In genomic region chr5:144411702-144412101, GRCm38 (mm10) we compare ENCODE assay signal across 20 mouse cellular contexts. TPM values are rescaled to one million over a fixed set of nuclear protein-coding genes. Genes with fewer than 3 reads are reported as not detected.
DNase-seq lines count a peak whose midpoint lies in the region; ATAC-seq and TF ChIP-seq lines count a peak whose summit lies in the region.
"Had no signal": no experiment of that assay in that cellular context is flagged by ENCODE, and none has a peak within 500 bp of the region (broad histone marks: within the 10 kb centered on the region; RNA-seq: fewer than 3 reads in every experiment).

No protein-coding gene starts in this region.

- no peak overlapping the region for H3K27ac ChIP-seq in cerebellum, adult 2 months (ENCODE audit: insufficient read depth, low read length)
- no peak overlapping the region for H3K27ac ChIP-seq in midbrain, embryonic 12.5 days (replicated peaks)
- H3K27ac ChIP-seq in midbrain, embryonic 15.5 days: no peak overlapping the region; the same call in 1 of the 2 replicates
- no peak overlapping the region for H3K27ac ChIP-seq in liver, embryonic 11.5 days (ENCODE audit: low read depth, low read length)
- H3K27ac ChIP-seq: embryonic facial prominence, embryonic 10.5 days; hindbrain, embryonic 15.5 days; liver, embryonic 14.5 days had no signal

- TF ChIP-seq POLR2A in cerebellum, adult 2 months (IDR thresholded peaks at IDR 0.05; ENCODE audit: borderline replicate concordance, insufficient read depth, low read length): no peak
- no peak for TF ChIP-seq POLR2A in brain, embryonic 14.5 days (IDR thresholded peaks at IDR 0.05; ENCODE audit: borderline replicate concordance, extremely low read depth, insufficient read depth, insufficient read length, poor library complexity, severe bottlenecking)

- H3K4me1 ChIP-seq in cerebellum, adult 2 months (ENCODE audit: control insufficient read depth, insufficient read depth, low read length): no peaks in the 10 kb centered on the region; the same call in 1 of the 2 replicates
- peaks cover 6% of the 10 kb centered on the region for H3K4me1 ChIP-seq in midbrain, embryonic 12.5 days
- peaks cover 13% of the 10 kb centered on the region for H3K4me1 ChIP-seq in midbrain, embryonic 15.5 days
- no peaks in the 10 kb centered on the region for H3K4me1 ChIP-seq in liver, embryonic 11.5 days (replicated peaks; ENCODE audit: control insufficient read depth, insufficient read depth, low read length)

- H3K9ac ChIP-seq in midbrain, embryonic 12.5 days (replicated peaks): no peak overlapping the region
- no peak overlapping the region for H3K9ac ChIP-seq in midbrain, embryonic 15.5 days
- no peak overlapping the region for H3K9ac ChIP-seq in liver, embryonic 11.5 days (ENCODE audit: low read depth, low read length)
- H3K9ac ChIP-seq: hindbrain, embryonic 15.5 days; liver, embryonic 14.5 days had no signal

- 0 out of 2 replicates have a peak, but pooled peaks have one; percentile 47 for ATAC-seq in midbrain, embryonic 12.5 days (ENCODE audit: low FRiP score, low read depth)
- ATAC-seq in midbrain, embryonic 15.5 days (replicated peaks): no peak
- ATAC-seq in liver, embryonic 11.5 days (replicated peaks; ENCODE audit: low FRiP score): no peak
- ATAC-seq: activated CD4-positive, CD25-positive, alpha-beta regulatory T cell, adult 4 months had no signal

- WGBS in cerebellum, adult 2 months: 48% methylated on average over 5 of the region's 5 CpGs
- 59% methylated on average over 5 of the region's 5 CpGs for WGBS in midbrain, embryonic 12.5 days
- WGBS in midbrain, embryonic 15.5 days: 30% methylated on average over 5 of the region's 5 CpGs
- WGBS in liver, embryonic 11.5 days: 65% methylated on average over 5 of the region's 5 CpGs

- H3K36me3 ChIP-seq in midbrain, embryonic 12.5 days: no peaks in the 10 kb centered on the region
- H3K36me3 ChIP-seq in midbrain, embryonic 15.5 days (replicated peaks): no peaks in the 10 kb centered on the region
- no peaks in the 10 kb centered on the region for H3K36me3 ChIP-seq in liver, embryonic 11.5 days (ENCODE audit: control insufficient read depth, insufficient read depth, low read length)
- H3K36me3 ChIP-seq: embryonic facial prominence, embryonic 10.5 days; hindbrain, embryonic 15.5 days had no signal

- TF ChIP-seq CTCF in cerebellum, adult 2 months (IDR thresholded peaks at IDR 0.05; ENCODE audit: borderline replicate concordance, insufficient read depth, low read depth, low read length): no peak
- no peak for TF ChIP-seq CTCF in brain, embryonic 14.5 days (IDR thresholded peaks at IDR 0.05; ENCODE audit: borderline replicate concordance, extremely low read depth, insufficient read depth, insufficient read length)

- no peak overlapping the region for H3K4me3 ChIP-seq in cerebellum, adult 2 months (replicated peaks; ENCODE audit: insufficient read depth, low read depth, low read length)
- H3K4me3 ChIP-seq in midbrain, embryonic 12.5 days: no peak overlapping the region
- no peak overlapping the region for H3K4me3 ChIP-seq in midbrain, embryonic 15.5 days
- H3K4me3 ChIP-seq in liver, embryonic 11.5 days (ENCODE audit: low read depth, low read length): no peak overlapping the region
- H3K4me3 ChIP-seq: embryonic facial prominence, embryonic 10.5 days; erythroblast, embryonic 14.5 days; hindbrain, embryonic 15.5 days had no signal

- no peak overlapping the region for H3K4me2 ChIP-seq in midbrain, embryonic 12.5 days (replicated peaks)
- no peak overlapping the region for H3K4me2 ChIP-seq in midbrain, embryonic 15.5 days
- H3K4me2 ChIP-seq in liver, embryonic 11.5 days: no peak overlapping the region
- H3K4me2 ChIP-seq: hindbrain, embryonic 15.5 days had no signal

- DNase-seq in cerebellum, postnatal 10 days: peak; percentile 15 to 33
- DNase-seq in cerebellum, adult 2 months: no peak
- peak; percentile 26 for DNase-seq in NIH3T3 (ENCODE audit: low read depth)
- DNase-seq in brain, embryonic 14.5 days (ENCODE audit: low read depth): peak; percentile 77
- DNase-seq in lung, adult 18-20 months: no peak
- no peak for DNase-seq in liver, embryonic 11.5 days (ENCODE audit: low spot score)
- DNase-seq: cerebellum, postnatal 25 days; heart, adult 11 months; kidney, adult 18-20 months; kidney, postnatal 36 days; layer of hippocampus, postnatal 36 days; left cerebral cortex, postnatal 4 days; lung, postnatal 14 days had no signal

- no peaks in the 10 kb centered on the region; the same call in 1 of the 2 replicates for H3K27me3 ChIP-seq in cerebellum, adult 2 months (ENCODE audit: control insufficient read depth, insufficient read depth, low read length)
- H3K27me3 ChIP-seq in midbrain, embryonic 12.5 days: no peaks in the 10 kb centered on the region
- no peaks in the 10 kb centered on the region for H3K27me3 ChIP-seq in midbrain, embryonic 15.5 days (replicated peaks)
- H3K27me3 ChIP-seq in liver, embryonic 11.5 days (replicated peaks; ENCODE audit: control insufficient read depth, insufficient read depth, low read length): no peaks in the 10 kb centered on the region
- H3K27me3 ChIP-seq: hindbrain, embryonic 15.5 days had no signal

- no peaks in the 10 kb centered on the region for H3K9me3 ChIP-seq in midbrain, embryonic 12.5 days
- H3K9me3 ChIP-seq in midbrain, embryonic 15.5 days: no peaks in the 10 kb centered on the region
- H3K9me3 ChIP-seq in liver, embryonic 11.5 days (ENCODE audit: control insufficient read depth, low read length): no peaks in the 10 kb centered on the region
- H3K9me3 ChIP-seq: embryonic facial prominence, embryonic 10.5 days; hindbrain, embryonic 15.5 days had no signal

RNA-seq across cellular contexts. Expression of gene Baiap2l1, which starts 53.8 kb away (rescaled TPM):
- 0.34 and 1.0 TPM in 2 replicates for polyA plus RNA-seq in cerebellum, adult 2 months (2012; rRNA removed)
- polyA plus RNA-seq in midbrain, embryonic 12.5 days (2016; fragmentation: Nextera tagmentation; extraction: Ambion mirVana): 2.5 and 2.9 TPM in 2 replicates
- 1.1 and 1.3 TPM in 2 replicates for polyA plus RNA-seq in midbrain, embryonic 15.5 days (2015; fragmentation: Nextera tagmentation; extraction: Ambion mirVana)
- polyA plus RNA-seq in brain, embryonic 14.5 days (2012; rRNA removed): 0.55 and 0.89 TPM in 2 replicates
- polyA plus RNA-seq in liver, embryonic 11.5 days (2014; fragmentation: Nextera tagmentation; extraction: Ambion mirVana): 6.8 and 8.2 TPM in 2 replicates
- polyA plus RNA-seq: erythroblast, embryonic 14.5 days had no signal

Comparison
In these comparisons a context has a peak if more than half of its experiments do, and no peak if none do; other contexts are left out.
1. DNase-seq: peak in cerebellum, postnatal 10 days (2 of 2), NIH3T3 (single experiment) and brain, embryonic 14.5 days (single experiment); none in cerebellum, adult 2 months (0 of 2), lung, adult 18-20 months (0 of 2) and liver, embryonic 11.5 days (single experiment).